Mouse (Mus musculus) MEL (cell line): ENCODE data around the gene Fam90a1b.

Experiments
- CTCF ChIP-seq, 3 experiments: IDR thresholded peaks in 2 of 3; conservative IDR thresholded peaks in 1 of 3; 2 replicates each; pipeline ENCODE4 v1.5.1; 2011 to 2012; ENCODE audit warnings: low read length in 3 of 3, low read depth in 2 of 3, mild to moderate bottlenecking in 2 of 3, improper control_type of control experiment in 1 of 3, inconsistent platforms in 1 of 3, mixed read lengths in 1 of 3, moderate library complexity in 1 of 3; ENCODE audit not compliant: control insufficient read depth in 1 of 3, insufficient read depth in 1 of 3, poor library complexity in 1 of 3, severe bottlenecking in 1 of 3
- GABPA ChIP-seq: IDR thresholded peaks from 2 replicates; pipeline ENCODE4 v1.6.1; 2012; ENCODE audit warnings: low read depth, mild to moderate bottlenecking, inconsistent platforms, low read length, improper control_type of control experiment, moderate library complexity
- ZMIZ1 ChIP-seq: IDR thresholded peaks from 2 replicates; pipeline ENCODE4 v1.6.1; 2012; ENCODE audit warnings: low read depth, mild to moderate bottlenecking, inconsistent platforms, low read length, improper control_type of control experiment, moderate library complexity

DNA sequence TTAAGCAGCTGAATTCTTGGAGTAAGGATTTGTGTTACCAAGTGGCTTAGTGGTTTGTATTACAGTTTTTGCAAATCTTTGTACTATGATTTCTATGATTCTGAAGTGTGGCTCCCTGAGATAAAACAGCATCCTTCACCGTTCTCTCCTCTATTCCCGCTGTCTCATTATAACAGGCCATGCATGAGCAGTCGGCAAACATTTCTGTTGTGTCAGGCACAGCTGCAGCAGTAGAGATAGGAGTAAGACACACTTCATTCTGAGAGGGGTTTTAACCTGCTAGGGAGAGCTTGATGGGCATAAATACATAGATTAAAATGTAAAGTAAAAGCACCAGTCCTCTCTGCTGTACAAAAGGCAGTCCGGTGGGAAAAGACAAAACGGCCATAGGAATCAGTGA is 12.2 kb upstream of the Fam90a1b start:
- no peak for TF ChIP-seq CTCF (IDR thresholded peaks at IDR 0.05 in 2 of 3, conservative IDR thresholded peaks at IDR 0.05 in 1 of 3; ENCODE audit: control insufficient read depth in 1 of 3, insufficient read depth in 1 of 3, low read depth in 2 of 3, low read length in 3 of 3, poor library complexity in 1 of 3, severe bottlenecking in 1 of 3)
- no peak for TF ChIP-seq GABPA
- no peak for TF ChIP-seq ZMIZ1
